Mouse (Mus musculus) layer of hippocampus, postnatal 25 days (tissue): ENCODE measurements around the gene Chst11. TPM values are rescaled to one million over a fixed set of nuclear protein-coding genes. Genes with fewer than 3 reads are reported as not detected.

ENCODE experiments used
- DNase-seq, 2 experiments: peaks; one replicate each; pipeline ENCODE4 v3.0.0; 2022; ENCODE audit warnings: mixed read lengths in 2 of 2, low spot score in 1 of 2; ENCODE audit errors: extremely low spot score in 1 of 2
- total RNA-seq, 2 experiments: library from RNA; stranded (reverse); gene quantifications; 2 replicates each; pipeline ENCODE4 v1.2.3; 2021

The Chst11 gene
- total RNA-seq, 2 experiments from 2014 or later, result 50.8 to 55.0 TPM

DNA sequence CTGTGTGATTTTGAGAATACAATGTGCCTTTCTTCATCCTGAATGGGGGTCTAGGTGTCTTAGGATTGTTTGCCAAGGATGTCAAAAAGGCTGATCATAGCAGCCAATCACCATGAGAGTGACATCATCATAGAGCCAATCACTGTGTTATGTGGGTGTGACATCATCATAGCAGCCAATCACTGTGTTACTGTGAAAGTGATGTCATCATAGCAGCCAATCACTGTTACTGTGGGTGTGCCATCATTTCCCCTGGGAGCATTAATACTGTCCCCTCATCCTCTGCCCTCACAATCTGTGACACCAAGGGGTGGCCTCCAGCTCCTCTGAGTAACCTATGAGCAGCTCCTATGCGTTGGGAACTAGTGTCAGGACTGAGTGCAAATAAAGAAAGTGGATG lies 146.6 kb downstream of the Chst11 start:
- no peak for DNase-seq

DNA sequence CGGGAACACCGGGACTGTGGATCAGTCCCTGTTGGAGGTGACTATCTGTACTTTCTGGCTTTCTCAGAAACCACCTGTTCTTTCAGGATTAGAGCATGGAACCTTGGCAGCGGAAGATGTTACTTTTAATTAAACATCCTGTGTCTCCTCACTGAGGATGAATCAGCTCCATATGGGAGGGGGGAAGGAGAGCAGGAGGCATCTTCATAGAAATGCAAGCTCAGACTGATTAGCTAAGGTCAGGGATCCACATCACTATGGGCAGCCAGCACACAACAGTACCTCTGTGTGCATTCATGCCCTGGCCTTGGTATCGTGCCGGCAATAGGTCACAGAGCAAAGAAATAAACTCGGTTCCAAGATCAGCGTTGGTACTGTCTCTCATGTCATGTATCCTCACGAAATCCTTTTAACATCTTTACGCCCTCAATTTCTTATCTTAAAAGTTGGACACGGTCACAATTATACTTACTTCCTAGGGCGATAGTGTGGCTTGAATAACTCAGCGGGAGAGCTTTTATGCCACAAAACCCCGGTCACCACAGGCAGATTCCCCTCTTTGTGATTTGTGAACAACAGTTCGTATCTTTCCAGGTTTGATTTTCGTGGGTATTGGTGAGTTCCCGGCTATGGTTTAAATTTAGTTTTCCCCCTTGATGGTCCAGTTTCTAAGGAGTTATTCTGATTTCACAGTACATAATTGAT lies 148.7 kb downstream of the Chst11 start:
- no peak for DNase-seq

DNA sequence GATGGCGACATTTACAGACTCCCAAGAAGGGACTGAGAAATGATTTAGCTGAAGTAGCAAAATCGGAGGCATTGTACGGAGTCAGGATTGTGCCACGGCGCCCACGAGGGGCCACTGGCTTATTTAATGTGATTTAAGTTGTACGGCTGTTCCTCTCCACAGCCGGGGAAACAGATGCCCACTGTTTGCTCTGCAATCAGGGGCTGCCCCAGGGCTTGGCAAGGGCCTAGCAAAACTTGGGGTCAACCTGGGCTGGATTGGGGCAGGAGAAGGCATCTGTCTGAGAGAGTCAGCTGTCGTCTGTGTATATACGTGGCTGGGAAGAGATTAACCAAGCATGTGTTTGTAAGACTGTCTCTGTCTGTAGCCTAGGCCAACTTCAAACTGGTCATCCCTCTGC lies 149.6 kb downstream of the Chst11 start:
- DNase-seq, result no peak

DNA sequence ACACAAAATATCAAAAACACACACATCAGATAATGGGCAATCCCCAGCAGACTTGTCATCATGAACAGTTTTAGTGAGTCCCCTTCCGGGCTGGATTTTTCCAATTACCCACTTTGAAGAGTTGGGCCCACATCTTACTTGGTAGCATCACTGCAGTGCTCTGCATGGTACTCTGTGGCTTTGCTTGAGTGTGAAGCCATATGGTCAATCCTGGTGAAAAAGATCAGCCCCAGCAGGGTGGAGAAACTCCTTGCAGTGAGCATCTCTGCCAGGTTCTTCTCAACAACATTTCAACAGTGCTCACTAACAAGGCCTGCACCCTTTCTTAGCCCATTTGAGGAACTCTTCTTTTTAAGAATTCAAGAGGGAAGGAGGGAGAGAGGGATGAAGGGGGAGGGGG lies 150.7 kb downstream of the Chst11 start:
- DNase-seq, result no peak

DNA sequence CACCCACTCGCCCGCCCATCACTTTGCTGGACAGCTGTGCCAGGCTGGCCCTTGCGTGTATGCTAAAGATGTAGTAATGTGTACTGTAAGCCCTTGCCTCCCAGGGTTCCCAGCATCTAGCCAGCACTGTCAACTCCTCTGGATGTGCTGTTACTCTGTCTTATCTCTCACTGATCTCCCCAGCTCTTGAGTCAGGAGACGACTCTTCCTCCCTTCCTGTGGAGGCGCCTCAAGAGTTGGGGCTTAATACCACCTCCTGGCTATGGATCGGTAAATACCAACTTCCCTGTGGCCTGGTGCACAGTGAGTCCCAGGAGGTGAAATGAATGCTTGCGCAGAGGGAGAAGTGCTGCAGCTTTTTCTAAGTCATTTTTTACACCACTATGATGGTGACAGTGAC lies 151.8 kb downstream of the Chst11 start:
- no peak for DNase-seq

DNA sequence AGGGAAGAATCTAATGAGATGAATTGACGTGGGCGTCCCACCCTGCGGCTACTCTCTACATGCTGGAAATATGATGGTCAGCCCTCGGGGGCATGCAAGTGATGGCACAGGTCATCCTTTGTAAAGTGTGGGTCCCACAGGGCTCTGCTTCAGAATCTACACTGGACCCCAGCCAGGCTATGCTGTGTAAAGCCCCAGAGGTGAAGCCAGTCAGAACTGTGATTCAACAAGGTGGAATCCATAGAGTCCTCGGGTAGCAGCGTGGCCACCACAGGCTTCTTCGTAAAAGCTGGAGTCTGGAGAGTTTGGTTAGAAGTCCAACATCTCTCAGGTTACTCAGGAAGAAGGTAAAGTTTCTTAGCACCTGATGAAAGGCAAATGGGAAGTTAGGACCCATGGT lies 154.0 kb downstream of the Chst11 start:
- no peak for DNase-seq

DNA sequence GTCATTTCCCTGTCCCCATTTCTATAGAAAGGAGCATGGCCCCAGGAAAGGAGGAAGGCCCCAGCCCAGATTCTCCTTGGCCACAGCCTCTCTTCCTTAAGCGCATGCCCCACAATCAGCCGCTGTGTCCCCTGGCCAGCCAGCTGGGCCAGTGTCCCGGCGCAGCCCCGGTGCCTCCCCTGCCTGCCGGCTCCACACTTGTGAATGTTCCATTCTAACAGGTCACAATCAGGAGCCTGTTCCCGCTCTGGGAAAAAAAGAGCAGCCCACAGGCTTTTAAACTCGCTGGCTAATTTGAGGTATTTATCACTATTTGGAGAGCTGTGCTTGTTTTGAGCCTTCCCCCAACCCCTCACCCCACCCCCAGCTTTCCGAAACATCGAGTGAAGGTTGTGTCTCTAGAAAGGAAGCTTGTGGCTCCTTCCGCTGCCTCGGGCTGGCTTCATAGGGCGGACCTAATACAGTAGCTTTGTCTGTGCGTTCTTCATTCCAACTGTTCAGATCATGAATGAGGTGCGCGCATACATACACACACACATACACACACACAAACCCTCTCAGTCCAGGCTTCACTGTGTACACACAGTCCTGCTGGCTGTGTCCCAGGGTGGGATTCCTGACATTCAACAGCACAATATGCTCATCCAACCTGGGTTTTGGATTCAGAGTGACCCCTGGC lies 155.1 kb downstream of the Chst11 start:
- DNase-seq, result peak in 1 of 2 experiments; percentile 24

DNA sequence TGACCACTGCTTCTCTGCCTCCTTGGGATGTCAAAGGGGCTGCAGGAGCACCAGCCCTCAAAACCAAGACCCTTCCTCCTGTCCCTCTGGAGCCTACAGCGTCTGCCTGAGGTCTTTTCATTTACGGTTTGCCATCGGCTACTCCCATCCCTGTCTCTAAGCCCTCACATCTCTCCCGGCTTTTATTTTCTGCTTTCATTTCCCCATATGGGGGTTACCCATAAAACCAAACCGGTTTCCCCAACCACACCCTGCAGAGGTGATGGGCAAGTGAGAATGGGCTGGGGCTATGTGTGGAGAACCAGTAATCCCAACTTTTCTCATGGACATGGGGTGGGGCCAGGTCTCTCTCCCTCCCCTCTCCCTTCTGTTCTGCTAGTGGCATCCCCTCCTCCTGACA lies 156.1 kb downstream of the Chst11 start:
- no peak for DNase-seq

DNA sequence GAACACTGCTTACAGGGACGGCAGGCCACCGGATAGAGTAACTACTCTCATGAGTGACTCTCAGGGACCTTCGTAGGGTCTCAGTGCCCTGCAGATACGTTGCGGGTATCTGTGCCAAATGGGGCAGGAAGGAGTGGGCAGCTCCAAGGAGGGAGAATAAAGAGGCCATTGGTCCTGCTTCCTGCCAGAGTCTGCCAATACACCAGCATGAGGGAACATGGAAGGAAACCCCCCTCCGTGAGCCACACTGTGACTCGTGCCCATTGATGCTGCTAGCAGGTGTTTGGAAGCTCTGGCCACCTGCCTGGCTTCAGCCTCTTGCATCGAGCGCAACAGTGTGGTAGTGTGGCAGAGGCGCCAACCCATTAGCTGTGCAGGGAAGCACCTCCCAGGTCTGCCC lies 157.8 kb downstream of the Chst11 start:
- DNase-seq, result no peak

DNA sequence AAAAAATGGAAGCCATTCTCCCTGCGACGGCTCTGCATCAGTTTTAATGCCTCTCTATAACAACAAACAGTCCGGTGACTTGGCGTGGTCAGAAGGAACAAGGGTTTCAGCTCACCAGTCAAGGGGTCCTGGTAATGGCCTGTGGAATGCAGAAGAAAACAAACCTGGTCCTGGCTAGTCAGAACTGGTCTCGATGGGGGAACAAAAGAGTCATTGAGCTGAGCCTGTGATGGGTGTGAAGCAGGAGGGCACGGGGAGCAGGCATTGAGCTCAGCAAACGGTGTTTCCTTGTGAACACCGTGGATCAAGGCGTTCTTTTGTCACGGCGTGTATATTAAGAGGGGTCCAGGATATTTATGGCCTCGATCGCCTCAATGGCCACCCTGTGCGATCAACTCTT lies 160.5 kb downstream of the Chst11 start:
- DNase-seq, result no peak

DNA sequence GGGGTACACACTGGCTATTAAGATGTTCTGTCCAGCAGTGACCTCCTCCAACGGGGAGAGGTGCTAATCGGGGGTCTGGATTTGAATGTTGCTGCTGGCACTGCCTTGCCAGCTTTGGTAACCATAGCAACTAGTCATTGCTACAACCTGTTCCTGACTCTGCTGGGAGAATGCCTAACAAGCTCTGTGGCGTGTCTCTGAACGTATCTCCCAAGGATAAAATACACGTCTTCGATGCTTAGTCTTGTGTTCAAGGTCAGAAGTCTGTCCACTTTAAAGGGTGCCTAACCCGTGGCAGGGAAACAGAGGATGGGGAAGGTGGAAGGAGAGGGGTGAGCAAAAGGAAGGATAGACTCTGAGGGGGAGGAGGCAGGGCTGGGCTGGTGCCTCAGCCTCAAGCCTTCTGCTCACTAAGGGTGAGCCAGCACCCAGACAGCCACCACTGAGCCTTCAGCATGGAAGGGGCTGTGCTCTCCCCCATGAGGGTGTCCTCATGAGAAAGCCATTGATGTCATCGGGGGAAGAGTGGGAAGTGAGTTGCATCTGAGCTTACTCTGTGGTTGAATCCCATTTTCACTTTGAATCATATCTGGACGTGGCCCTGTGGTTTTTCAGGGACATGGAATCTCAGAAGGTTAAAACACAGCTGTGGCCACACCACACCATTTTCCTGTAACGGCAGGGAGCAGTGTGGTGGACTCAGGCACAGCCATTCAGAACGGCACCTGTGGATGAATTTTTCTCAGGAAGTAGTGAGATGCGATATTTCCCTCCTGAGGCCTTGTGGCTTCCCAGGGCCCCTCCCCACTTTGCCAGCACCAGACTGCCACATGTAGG lies 164.3 kb downstream of the Chst11 start:
- DNase-seq, result no peak

DNA sequence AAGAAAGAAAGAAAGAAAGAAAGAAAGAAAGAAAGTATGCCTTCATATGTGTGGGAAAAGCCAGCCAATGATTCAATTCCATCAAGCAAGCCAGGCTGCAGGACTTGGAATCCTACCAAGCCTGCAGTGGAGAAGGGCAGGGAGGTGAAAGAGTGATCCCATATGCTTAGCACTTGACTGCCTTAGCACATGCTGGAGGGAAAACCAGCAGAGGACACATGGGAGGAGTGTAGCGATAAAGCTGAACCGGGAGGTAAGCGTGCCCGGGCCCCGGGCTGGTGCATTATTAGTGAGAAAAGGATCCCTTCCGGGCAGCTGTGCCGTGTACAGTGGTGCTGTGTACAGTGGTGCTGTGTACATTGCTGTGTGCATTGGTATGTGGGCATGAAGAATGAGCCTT lies 165.3 kb downstream of the Chst11 start:
- no peak for DNase-seq

DNA sequence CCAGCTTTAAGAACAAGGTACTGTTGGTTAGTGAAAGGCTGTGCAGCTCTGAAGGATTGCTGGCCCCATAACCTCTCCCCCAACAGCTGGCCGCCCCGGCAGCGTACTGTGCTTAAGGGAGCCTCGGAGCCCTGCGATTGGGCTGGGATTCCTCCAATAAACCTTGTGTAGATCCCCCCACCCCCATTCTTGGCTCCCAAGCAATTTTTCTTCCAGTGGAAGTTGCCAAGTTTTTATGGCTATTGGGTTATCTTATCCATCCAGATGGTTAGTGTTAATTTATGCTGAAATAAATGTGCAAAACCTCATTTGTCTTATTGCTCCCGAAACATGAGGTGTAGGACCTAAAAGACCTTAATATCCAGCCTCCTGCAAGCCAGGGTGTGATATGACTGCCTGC lies 166.1 kb downstream of the Chst11 start:
- no peak for DNase-seq

DNA sequence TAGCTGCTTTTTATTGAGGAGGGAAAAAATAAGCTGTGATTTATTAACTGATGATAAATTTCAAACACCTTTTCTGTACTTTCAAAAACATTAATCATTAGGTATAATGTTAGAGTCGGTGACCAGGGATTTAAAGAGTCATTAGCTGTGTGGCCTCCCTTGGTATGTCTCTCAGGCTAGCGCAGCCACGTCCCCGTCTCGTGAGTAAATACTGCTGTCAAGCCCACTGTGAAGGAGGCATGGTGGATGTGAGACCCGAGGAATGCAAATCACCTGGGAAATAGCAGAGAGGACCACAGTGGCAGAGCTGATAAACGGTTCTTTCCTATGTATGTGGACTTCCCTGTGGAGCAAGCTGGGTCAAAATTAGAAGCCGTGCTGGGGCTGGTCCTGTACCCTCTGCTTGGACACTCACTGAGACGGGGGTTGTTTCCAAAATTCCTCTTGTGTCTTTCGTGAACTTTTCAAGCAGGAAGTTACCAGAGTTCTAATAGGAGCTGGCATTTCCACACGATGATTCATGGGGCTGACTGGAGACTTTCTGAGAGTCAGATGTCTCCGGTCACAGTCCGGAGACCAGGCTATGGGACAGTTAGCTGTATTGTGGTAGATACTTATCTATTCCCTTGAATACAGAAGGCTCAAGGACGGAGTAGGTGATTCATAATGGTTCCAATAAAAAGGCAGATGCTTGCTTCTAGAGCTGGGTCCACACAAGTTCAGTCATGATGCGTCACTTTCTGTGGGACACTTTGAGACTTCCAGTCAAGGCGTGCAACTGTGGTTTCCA lies 166.8 kb downstream of the Chst11 start:
- no peak for DNase-seq

DNA sequence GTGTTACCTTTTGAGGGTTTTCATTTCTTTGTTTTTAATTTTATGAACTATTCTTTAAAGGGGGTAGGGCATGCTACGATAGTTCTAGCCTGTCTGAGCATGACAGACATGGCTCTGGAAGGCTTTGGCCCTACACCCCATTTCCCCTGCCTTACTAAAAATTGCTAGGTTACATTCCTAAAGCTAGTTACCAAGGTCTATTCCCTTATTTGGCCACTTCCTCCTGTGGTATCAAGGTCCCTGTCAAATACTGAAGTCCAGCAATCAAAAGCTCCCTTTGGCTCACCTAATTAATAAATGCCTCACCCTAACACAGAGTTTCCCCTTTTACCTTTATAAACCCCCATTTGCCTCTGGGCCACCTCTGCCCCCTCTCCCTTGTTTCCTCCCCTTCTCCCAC lies 167.4 kb downstream of the Chst11 start:
- no peak for DNase-seq

DNA sequence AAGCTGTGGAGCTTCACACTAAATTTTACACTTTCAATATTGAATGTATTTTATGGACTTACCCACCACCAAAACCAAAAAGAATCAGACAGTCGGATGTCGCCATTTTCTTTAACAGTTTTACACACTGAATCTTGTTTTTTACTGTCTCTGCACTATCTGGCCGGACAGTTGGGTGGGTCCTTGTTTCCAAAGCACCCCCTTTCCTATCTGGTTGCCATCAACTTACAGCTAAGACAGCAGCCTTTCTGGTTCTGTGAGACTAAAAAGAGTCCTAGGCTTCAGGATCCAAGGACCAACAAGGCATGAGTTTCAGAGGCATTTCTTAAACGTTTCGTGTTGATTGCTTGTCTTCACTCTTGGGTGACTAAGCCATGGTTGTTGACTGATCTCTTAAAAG lies 168.1 kb downstream of the Chst11 start:
- DNase-seq, result no peak

DNA sequence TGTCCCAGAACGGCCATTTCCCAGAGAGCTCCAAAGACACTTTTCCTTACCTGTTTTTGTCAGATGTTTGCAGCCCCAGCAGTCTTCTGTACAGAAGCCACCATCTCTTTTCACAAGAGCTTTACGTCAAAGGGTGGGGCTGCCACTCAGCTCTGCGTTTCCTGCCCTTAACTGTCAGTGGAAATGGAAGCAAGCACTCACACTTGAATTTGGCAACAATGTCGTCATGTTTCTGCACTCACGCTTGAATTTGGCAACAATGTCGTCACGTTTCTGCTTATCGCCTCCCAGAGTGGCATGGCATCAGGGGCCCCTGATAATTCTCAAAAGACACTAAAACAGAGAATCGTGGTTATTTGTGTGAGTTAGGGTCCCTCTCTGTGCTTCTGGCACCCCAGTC lies 168.6 kb downstream of the Chst11 start:
- no peak for DNase-seq

DNA sequence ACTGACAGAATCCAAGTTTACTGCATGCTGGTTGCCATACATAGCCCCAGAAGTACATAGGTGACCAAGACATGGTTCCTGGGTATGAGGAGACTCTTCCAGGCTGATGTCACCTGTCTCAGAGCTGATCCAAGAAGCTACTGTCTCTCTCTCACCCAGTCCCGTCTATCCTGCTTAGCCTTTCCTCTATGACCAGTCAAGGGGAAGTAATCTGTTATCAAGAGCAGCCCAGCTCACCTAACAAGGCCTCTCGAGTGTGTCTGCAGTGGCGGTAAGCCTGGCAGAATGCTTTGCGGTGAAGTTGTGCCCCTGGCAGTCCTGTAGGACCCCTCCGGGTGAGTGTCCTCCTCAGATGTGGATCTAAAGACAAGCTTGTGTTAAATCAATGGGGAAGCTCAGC lies 172.0 kb downstream of the Chst11 start:
- no peak for DNase-seq

DNA sequence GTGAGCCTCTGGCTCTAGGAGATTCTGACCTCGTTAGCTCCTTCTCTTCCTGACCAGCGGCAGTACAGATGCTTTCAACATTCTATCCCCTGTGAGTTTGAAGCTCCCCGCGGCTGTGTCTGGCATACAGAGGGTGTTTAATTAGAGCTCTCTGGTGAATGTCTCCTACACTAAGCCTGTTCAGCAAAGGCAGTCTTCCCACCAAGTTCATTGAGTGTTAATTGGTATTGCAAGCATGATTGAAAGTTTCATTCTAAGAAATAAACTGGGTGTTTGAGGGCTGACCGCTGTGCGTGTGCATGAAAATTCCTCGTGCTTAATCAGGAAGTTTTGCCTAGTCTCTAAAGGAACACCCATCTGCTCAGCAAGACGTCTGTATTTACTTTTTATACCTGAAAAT lies 173.0 kb downstream of the Chst11 start:
- DNase-seq, result no peak

DNA sequence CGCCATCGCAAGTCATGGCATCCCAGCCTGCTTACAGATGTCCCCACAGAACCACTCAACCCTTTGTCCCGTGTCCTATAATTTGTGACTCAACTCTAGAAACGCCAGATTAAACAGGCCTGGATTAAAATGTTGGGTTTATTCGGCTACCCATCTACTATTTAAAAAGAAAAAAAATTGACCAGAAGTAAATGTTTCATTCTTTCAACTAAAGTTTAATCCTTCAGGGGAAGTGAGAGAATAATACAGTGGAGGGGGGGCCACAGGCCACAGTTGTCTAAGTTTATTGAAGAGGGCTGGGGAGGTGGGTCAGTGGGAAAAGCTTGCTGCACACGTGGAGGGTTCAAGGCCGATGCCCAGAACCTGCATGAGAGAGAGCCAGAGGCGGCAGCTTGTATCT lies 173.9 kb downstream of the Chst11 start:
- DNase-seq, result no peak
